Mouse (Mus musculus) CD8-positive naive resting alpha-beta T cell, adult 57 days (primary cell): ENCODE measurements around the gene Gm5142. TPM values are rescaled to one million over a fixed set of nuclear protein-coding genes. Genes with fewer than 3 reads are reported as not detected.

Experiments used
- total RNA-seq: library from RNA; stranded (reverse); gene quantifications from one replicate; pipeline ENCODE4 v1.2.4, GENCODE M21; 2023

Gene Gm5142
- not detected for total RNA-seq

GRCm38 (mm10) chr14:59178649-59179048 is at the start of gene Gm5142:
Gene Gm5142, minus strand, starts transcription at chr14:59178749.

GRCm38 (mm10) chr14:59200711-59201603 is 22.4 kb upstream of the Gm5142 start, which contains the start of gene Rcbtb1:
Gene Rcbtb1, plus strand, starts transcription at chr14:59201209.

GRCm38 (mm10) chr14:59142793-59143192 is 35.8 kb downstream of the Gm5142 start, which contains the start of gene 1700129C05Rik:
Gene 1700129C05Rik, minus strand, starts transcription at chr14:59142893.

Other genes with a start within 250 kb of the Gm5142 start
- gene 1700129C05Rik, start 35.9 kb downstream of the Gm5142 start, total RNA-seq: not detected
- 66.7 TPM for gene Rcbtb1, start 22.5 kb upstream of the Gm5142 start, total RNA-seq
- 3.2 TPM for gene Gm6904, start 81.5 kb upstream of the Gm5142 start, total RNA-seq
- 2.2 TPM for gene Phf11a, start 118.8 kb upstream of the Gm5142 start, total RNA-seq
- 26.0 TPM for gene Phf11b, start 162.6 kb upstream of the Gm5142 start, total RNA-seq
- 11.1 TPM for gene Phf11d, start 186.7 kb upstream of the Gm5142 start, total RNA-seq
- 15.4 TPM for gene Phf11c, start 216.6 kb upstream of the Gm5142 start, total RNA-seq